Comparison of ENCODE assay signal across 11 mouse cellular contexts in the genomic region with DNA sequence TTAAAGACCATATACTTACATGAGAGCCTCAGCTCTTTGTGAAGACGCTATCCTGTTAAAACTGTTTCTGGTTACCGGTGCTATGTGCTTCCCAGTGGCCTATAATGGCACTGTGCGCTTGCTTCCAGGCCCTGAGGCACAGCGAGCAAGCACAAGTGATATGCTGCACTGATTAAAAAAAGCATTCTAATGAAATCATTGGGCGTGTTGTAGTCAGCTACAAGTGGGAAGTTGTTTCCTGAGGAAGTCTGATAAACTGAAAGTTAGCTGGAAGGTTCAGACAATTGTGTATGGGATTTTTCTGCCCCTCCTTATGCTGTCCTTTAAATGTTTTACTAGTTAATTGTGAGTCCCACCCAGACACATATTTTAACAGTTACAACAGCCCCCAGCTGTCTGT. TPM values are rescaled to one million over a fixed set of nuclear protein-coding genes. Genes with fewer than 3 reads are reported as not detected.
A peak's percentile ranks its signal among the peaks of the same experiment; 100 is the strongest.
DNase-seq lines count a peak whose midpoint lies in the region; ATAC-seq and TF ChIP-seq lines count a peak whose summit lies in the region.
"Had no signal": no experiment of that assay in that cellular context is flagged by ENCODE, and none has a peak within 500 bp of the region (broad histone marks: within the 10 kb centered on the region; RNA-seq: fewer than 3 reads in every experiment).

No protein-coding gene starts in this region.

- H3K4me2 ChIP-seq in limb, embryonic 12.5 days, result no peak overlapping the region
- no peak overlapping the region for H3K4me2 ChIP-seq in heart, postnatal 0 days (ENCODE audit: low read depth, low read length)
- H3K4me2 ChIP-seq: hindbrain, embryonic 12.5 days had no signal

- H3K36me3 ChIP-seq in heart, adult 2 months (ENCODE audit: control insufficient read depth, insufficient read depth, low read length), result peaks cover 12% of the 10 kb centered on the region
- H3K36me3 ChIP-seq in heart, embryonic 10.5 days, result no peaks in the 10 kb centered on the region
- H3K36me3 ChIP-seq in limb, embryonic 12.5 days, result no peaks in the 10 kb centered on the region
- H3K36me3 ChIP-seq in limb, embryonic 10.5 days, result no peaks in the 10 kb centered on the region
- no peaks in the 10 kb centered on the region for H3K36me3 ChIP-seq in heart, postnatal 0 days (replicated peaks; ENCODE audit: control insufficient read depth, insufficient read depth, low read length)
- H3K36me3 ChIP-seq: hindbrain, embryonic 12.5 days had no signal

- DNase-seq in heart, adult 2 months, result no peak
- no peak for DNase-seq in heart, embryonic 10.5 days (ENCODE audit: low spot score)
- no peak for DNase-seq in limb, embryonic 10.5 days (ENCODE audit: low spot score)
- DNase-seq in heart, postnatal 0 days (ENCODE audit: low spot score), result peak; percentile 81
- DNase-seq in embryo, embryonic 11 days, result no peak
- DNase-seq in embryo, embryonic 9.5 days (ENCODE audit: extremely low spot score), result no peak
- DNase-seq: cerebellum, postnatal 14 days had no signal

- peak; percentile 38; the same call in 1 of the 2 replicates for TF ChIP-seq POLR2A in heart, adult 2 months (IDR thresholded peaks at IDR 0.05; ENCODE audit: insufficient read depth, low read depth, low read length)

- TF ChIP-seq CTCF in heart, adult 2 months (IDR thresholded peaks at IDR 0.05), result peak; percentile 40
- no peak for TF ChIP-seq CTCF in heart, postnatal 0 days (IDR thresholded peaks at IDR 0.05; ENCODE audit: low read depth)

- H3K4me3 ChIP-seq in heart, adult 2 months, result no peak overlapping the region
- no peak overlapping the region for H3K4me3 ChIP-seq in heart, embryonic 10.5 days
- H3K4me3 ChIP-seq in limb, embryonic 12.5 days (replicated peaks), result no peak overlapping the region
- H3K4me3 ChIP-seq in limb, embryonic 10.5 days, result no peak overlapping the region
- H3K4me3 ChIP-seq in brown adipose tissue, adult 24 weeks (ENCODE audit: insufficient read depth, low read depth, low read length), result no peak overlapping the region
- no peak overlapping the region for H3K4me3 ChIP-seq in heart, postnatal 0 days (ENCODE audit: low read depth, low read length)
- H3K4me3 ChIP-seq: erythroblast, embryonic 14.5 days; hindbrain, embryonic 12.5 days had no signal

- no peak for ATAC-seq in limb, embryonic 12.5 days (ENCODE audit: insufficient number of reproducible peaks, insufficient read depth, low FRiP score, low TSS enrichment, low read depth)
- peak; percentile 68 for ATAC-seq in heart, postnatal 0 days (ENCODE audit: insufficient read depth, low read depth)

- H3K9me3 ChIP-seq in heart, embryonic 10.5 days, result no peaks in the 10 kb centered on the region
- no peaks in the 10 kb centered on the region for H3K9me3 ChIP-seq in limb, embryonic 12.5 days
- no peaks in the 10 kb centered on the region for H3K9me3 ChIP-seq in limb, embryonic 10.5 days (replicated peaks)
- H3K9me3 ChIP-seq in heart, postnatal 0 days (replicated peaks; ENCODE audit: control insufficient read depth, low read length), result no peaks in the 10 kb centered on the region
- H3K9me3 ChIP-seq: hindbrain, embryonic 12.5 days had no signal

- peaks cover 40% of the 10 kb centered on the region for H3K4me1 ChIP-seq in heart, adult 2 months (ENCODE audit: control insufficient read depth, insufficient read depth, low read length)
- H3K4me1 ChIP-seq in heart, embryonic 10.5 days, result peaks cover 44% of the 10 kb centered on the region
- peaks cover 33% of the 10 kb centered on the region for H3K4me1 ChIP-seq in limb, embryonic 12.5 days (replicated peaks)
- peaks cover 21% of the 10 kb centered on the region for H3K4me1 ChIP-seq in limb, embryonic 10.5 days
- peaks cover 25% of the 10 kb centered on the region for H3K4me1 ChIP-seq in brown adipose tissue, adult 24 weeks (ENCODE audit: control insufficient read depth, insufficient read depth, insufficient read length, low read length)
- H3K4me1 ChIP-seq in heart, postnatal 0 days (ENCODE audit: control insufficient read depth, insufficient read depth), result peaks cover 47% of the 10 kb centered on the region

- peak overlapping the region; percentile 47 for H3K27ac ChIP-seq in heart, adult 2 months
- H3K27ac ChIP-seq in heart, embryonic 10.5 days, result no peak overlapping the region
- peak overlapping the region; percentile 46; the same call in 1 of the 2 replicates for H3K27ac ChIP-seq in limb, embryonic 12.5 days
- H3K27ac ChIP-seq in limb, embryonic 10.5 days, result no peak overlapping the region
- peak overlapping the region; percentile 29 for H3K27ac ChIP-seq in brown adipose tissue, adult 24 weeks (replicated peaks; ENCODE audit: low read depth, low read length)
- H3K27ac ChIP-seq in heart, postnatal 0 days (ENCODE audit: low read depth), result peak overlapping the region; percentile 68
- H3K27ac ChIP-seq: hindbrain, embryonic 12.5 days had no signal

- no peak for TF ChIP-seq EP300 in heart, adult 2 months (IDR thresholded peaks at IDR 0.05; ENCODE audit: insufficient read depth, low read depth, low read length)
- TF ChIP-seq EP300 in heart, postnatal 0 days (IDR thresholded peaks at IDR 0.05; ENCODE audit: low read depth), result 0 out of 2 replicates have a peak, but pooled peaks have one; percentile 25

- intact Hi-C loops in heart, adult 2 months (cut with DNase I), result loop anchor here (2.0 to 10.0 kb wide), 3 partner anchors 35 to 537 kb away; a partner anchor contains a TSS

- H3K9ac ChIP-seq in heart, adult 2 months (ENCODE audit: low read depth, low read length), result no peak overlapping the region
- no peak overlapping the region for H3K9ac ChIP-seq in limb, embryonic 12.5 days (replicated peaks)
- no peak overlapping the region for H3K9ac ChIP-seq in heart, postnatal 0 days (replicated peaks; ENCODE audit: low read depth, low read length)
- H3K9ac ChIP-seq: hindbrain, embryonic 12.5 days had no signal

- no peaks in the 10 kb centered on the region for H3K27me3 ChIP-seq in heart, adult 2 months (ENCODE audit: control insufficient read depth, insufficient read depth, low read length)
- H3K27me3 ChIP-seq in heart, embryonic 10.5 days (ENCODE audit: insufficient read depth, poor library complexity, severe bottlenecking), result no peaks in the 10 kb centered on the region
- H3K27me3 ChIP-seq in limb, embryonic 12.5 days, result no peaks in the 10 kb centered on the region
- H3K27me3 ChIP-seq in limb, embryonic 10.5 days (ENCODE audit: low read depth, poor library complexity, severe bottlenecking), result no peaks in the 10 kb centered on the region
- H3K27me3 ChIP-seq in heart, postnatal 0 days (ENCODE audit: control insufficient read depth, insufficient read depth, low read length), result no peaks in the 10 kb centered on the region
- H3K27me3 ChIP-seq: hindbrain, embryonic 12.5 days had no signal

- H3K79me2 ChIP-seq in heart, adult 2 months (replicated peaks; ENCODE audit: control insufficient read depth, insufficient read depth, low read length), result peaks cover 4% of the 10 kb centered on the region

- 11% methylated on average over 5 of the region's 5 CpGs for WGBS in heart, adult 2 months
- 65% methylated on average over 5 of the region's 5 CpGs for WGBS in heart, embryonic 10.5 days
- 58% methylated on average over 5 of the region's 5 CpGs for WGBS in limb, embryonic 12.5 days
- WGBS in limb, embryonic 10.5 days, result 82% methylated on average over 5 of the region's 5 CpGs
- 27% methylated on average over 5 of the region's 5 CpGs for WGBS in heart, postnatal 0 days

RNA-seq across cellular contexts. Expression of a gene that starts 49.0 kb away (rescaled TPM):
- 10 to 100 TPM; 26.1 to 29.7 TPM for total RNA-seq in heart, adult 2 months (2021)
- 23.2 and 36.4 TPM in 2 replicates for polyA plus RNA-seq in heart, adult 2 months (2012; rRNA removed)
- 12.9 and 20.8 TPM in 2 replicates for polyA plus RNA-seq in heart, embryonic 10.5 days (2016; fragmentation: Nextera tagmentation; extraction: Ambion mirVana)
- polyA plus RNA-seq in limb, embryonic 12.5 days (2016; fragmentation: Nextera tagmentation; extraction: Ambion mirVana), result 24.0 and 28.3 TPM in 2 replicates
- polyA plus RNA-seq in limb, embryonic 10.5 days (2016; fragmentation: Nextera tagmentation; extraction: Ambion mirVana), result 13.1 and 16.0 TPM in 2 replicates
- 7.1 and 7.6 TPM in 2 replicates for polyA plus RNA-seq in brown adipose tissue, adult 24 weeks (2012; ENCODE audit: insufficient read depth, insufficient read length, missing spikeins)
- total RNA-seq in heart, postnatal 0 days (2014; rRNA removed; ENCODE audit: low replicate concordance), result 24.1 and 34.3 TPM in 2 replicates
- polyA plus RNA-seq in heart, postnatal 0 days (2015; fragmentation: Nextera tagmentation; extraction: Ambion mirVana), result 10.3 and 10.8 TPM in 2 replicates

Comparison
In these comparisons a context has a peak if more than half of its experiments do, and no peak if none do; other contexts are left out.
1. H3K27ac ChIP-seq: peak in heart, adult 2 months (single experiment), limb, embryonic 12.5 days (single experiment), brown adipose tissue, adult 24 weeks (single experiment) and heart, postnatal 0 days (single experiment); none in heart, embryonic 10.5 days (single experiment) and limb, embryonic 10.5 days (single experiment).